Mouse (Mus musculus) liver, embryonic 14.5 days (tissue): ENCODE results near the gene Ddc. TPM values are rescaled to one million over a fixed set of nuclear protein-coding genes. Genes with fewer than 3 reads are reported as not detected.

Experiments used
- ATAC-seq: fragments of 200-750 bp; cut with Nextera tagmentation; 2 replicates; pipeline ENCODE4 v1.8.0; 2017; ENCODE audit warnings: moderate number of reproducible peaks, mild to moderate bottlenecking, moderate library complexity; ENCODE audit not compliant: insufficient read depth
- DNase-seq, 3 experiments: peaks; one replicate each; pipeline ENCODE4 v3.0.0-alpha.2; 2012 to 2013; ENCODE audit warnings: low read depth in 3 of 3, low spot score in 3 of 3
- H3K27ac ChIP-seq: fragments of 300-500 bp; sonication (generic); 2 replicates; pipeline ENCODE4 v1.5.1; 2014; ENCODE audit warnings: moderate library complexity, mild to moderate bottlenecking, control low read depth, inconsistent platforms
- H3K27me3 ChIP-seq: fragments of 300-500 bp; sonication (generic); 2 replicates; pipeline ENCODE4 v1.6.1; 2014; ENCODE audit warnings: mild to moderate bottlenecking, low read length, moderate library complexity; ENCODE audit not compliant: control insufficient read depth, insufficient read depth
- H3K36me3 ChIP-seq: fragments of 300-500 bp; sonication (generic); replicated peaks from 2 replicates; pipeline ENCODE4 v1.6.1; 2014; ENCODE audit warnings: low read depth; ENCODE audit not compliant: control insufficient read depth, insufficient read depth
- H3K4me1 ChIP-seq, 2 experiments: fragments of 200-500 bp in 1 of 2; fragments of 300-500 bp in 1 of 2; sonication (generic) in 1 of 2; replicated peaks; 2 replicates each; pipeline ENCODE4 v1.6.1; 2012 to 2014; ENCODE audit warnings: antibody characterized with exemption in 1 of 2, inconsistent platforms in 1 of 2, low read length in 1 of 2; ENCODE audit not compliant: control insufficient read depth in 2 of 2, insufficient read depth in 2 of 2
- H3K4me2 ChIP-seq: fragments of 300-500 bp; sonication (generic); 2 replicates; pipeline ENCODE4 v1.6.1; 2014; ENCODE audit warnings: low read depth, mild to moderate bottlenecking, control low read depth, moderate library complexity
- H3K4me3 ChIP-seq, 2 experiments: fragments of 200-500 bp in 1 of 2; fragments of 300-500 bp in 1 of 2; sonication (generic) in 1 of 2; 2 replicates each; pipeline ENCODE4 v1.5.1; 2012 to 2014; ENCODE audit warnings: low read depth in 2 of 2, low read length in 2 of 2, mild to moderate bottlenecking in 2 of 2, control low read depth in 1 of 2, inconsistent platforms in 1 of 2, moderate library complexity in 1 of 2; ENCODE audit not compliant: insufficient read depth in 1 of 2
- H3K9ac ChIP-seq: fragments of 300-500 bp; sonication (generic); replicated peaks from 2 replicates; pipeline ENCODE4 v1.6.1; 2014; ENCODE audit warnings: mild to moderate bottlenecking, control low read depth, moderate library complexity
- H3K9me3 ChIP-seq: fragments of 300-500 bp; sonication (generic); 2 replicates; pipeline ENCODE4 v1.6.1; 2016; ENCODE audit warnings: low read length, mixed read lengths; ENCODE audit not compliant: control insufficient read depth
- CTCF ChIP-seq: IDR thresholded peaks from 2 replicates; pipeline ENCODE4 v1.5.1; 2016; ENCODE audit warnings: antibody characterized with exemption, low read depth, control low read depth
- EP300 ChIP-seq: IDR thresholded peaks from 2 replicates; pipeline ENCODE4 v1.6.1; 2016; ENCODE audit warnings: antibody characterized with exemption, low read depth
- WGBS: fragments of 180-500 bp; shearing (Covaris S2); extraction: QIAGEN DNeasy Blood & Tissue Kit; methylation state at CpG from one replicate; pipeline ENCODE4 v1.1.7; 2014; ENCODE audit not compliant: insufficient replicate concordance; 5-methylcytosine and 5-hydroxymethylcytosine counted together
- polyA plus RNA-seq, 2 experiments: library from polyadenylated mRNA; depleted of rRNA in 1 of 2; stranded (reverse) in 1 of 2; unstranded in 1 of 2; fragments of >200 nt; fragmentation: Nextera tagmentation in 1 of 2; extraction: Ambion mirVana in 1 of 2; gene quantifications; 2 replicates each; pipeline versions ENCODE4 v1.2.1 to v1.2.3; 2012 to 2014

Ddc gene
- polyA plus RNA-seq, 2 experiments = 4.3 to 7.4 TPM

GRCm38 (mm10) chr11:11942320-11943217, 44.6 kb upstream of the Ddc start:
- Histone ChIP-seq H3K27me3 (no peaks in the 10 kb centered on the region), H3K9me3 (no peaks in the 10 kb centered on the region), H3K27ac (no peak overlapping the region), H3K4me1 (peaks cover 0 to 8% of the 10 kb centered on the region in 2 experiments; a peak in 2 of 4 replicates), H3K4me3 (no peak overlapping the region), H3K4me2 (no peak overlapping the region), H3K36me3 (peaks cover under 1% of the 10 kb centered on the region), H3K9ac (no peak overlapping the region; the same call in 1 of the 2 replicates)
- no peak for DNase-seq
- WGBS = 69% methylated on average over 6 of the region's 6 CpGs
- no peak for ATAC-seq
- TF ChIP-seq EP300 (no peak), CTCF (no peak)

- DNase-seq = no peak
- no peak for ATAC-seq
- H3K36me3 ChIP-seq = peaks cover 3% of the 10 kb centered on the region
- no peak overlapping the region for H3K27ac ChIP-seq
- TF ChIP-seq CTCF (no peak), EP300 (no peak)
- no peaks in the 10 kb centered on the region for H3K9me3 ChIP-seq
- peaks cover 0 to 8% of the 10 kb centered on the region in 2 experiments; a peak in 2 of 4 replicates for H3K4me1 ChIP-seq
- no peak overlapping the region for H3K9ac ChIP-seq
- no peak overlapping the region for H3K4me2 ChIP-seq
- H3K4me3 ChIP-seq = no peak overlapping the region
- 72% methylated on average over 5 of the region's 5 CpGs for WGBS
- H3K27me3 ChIP-seq = no peaks in the 10 kb centered on the region
Measured at GRCm38 (mm10) chr11:11940833-11941681, 43.1 kb upstream of the Ddc start.

- no peak for DNase-seq
Measured at GRCm38 (mm10) chr11:11939611-11940010, 41.7 kb upstream of the Ddc start.

GRCm38 (mm10) chr11:11938591-11938990, 40.6 kb upstream of the Ddc start:
- no peak for TF ChIP-seq EP300
- TF ChIP-seq CTCF = no peak
- H3K4me2 ChIP-seq = no peak overlapping the region

More at GRCm38 (mm10) chr11:11939611-11940010, 41.7 kb upstream of the Ddc start:
- Histone ChIP-seq H3K4me3 (no peak overlapping the region), H3K4me1 (peaks cover 0 to 8% of the 10 kb centered on the region in 2 experiments; a peak in 2 of 4 replicates), H3K36me3 (peaks cover 6% of the 10 kb centered on the region), H3K9ac (no peak overlapping the region), H3K4me2 (no peak overlapping the region), H3K9me3 (no peaks in the 10 kb centered on the region), H3K27ac (no peak overlapping the region), H3K27me3 (no peaks in the 10 kb centered on the region)
- 26% methylated on average over 3 of the region's 3 CpGs for WGBS
- TF ChIP-seq EP300 (no peak), CTCF (no peak)
- no peak for ATAC-seq

More at GRCm38 (mm10) chr11:11938591-11938990, 40.6 kb upstream of the Ddc start:
- Histone ChIP-seq H3K9ac (no peak overlapping the region), H3K36me3 (peaks cover 8% of the 10 kb centered on the region), H3K4me1 (peaks cover 0 to 10% of the 10 kb centered on the region in 2 experiments; a peak in 2 of 4 replicates), H3K27me3 (no peaks in the 10 kb centered on the region), H3K27ac (no peak overlapping the region), H3K4me3 (no peak overlapping the region), H3K9me3 (no peaks in the 10 kb centered on the region)
- 69% methylated on average over 1 of the region's 1 CpGs for WGBS
- DNase-seq = no peak
- no peak for ATAC-seq
